In genomic region chr4:98887148-98887547, GRCm38 (mm10) we compare ENCODE assay signal across 8 mouse cellular contexts. TPM values are rescaled to one million over a fixed set of nuclear protein-coding genes. Genes with fewer than 3 reads are reported as not detected.
DNase-seq lines count a peak whose midpoint lies in the region; ATAC-seq and TF ChIP-seq lines count a peak whose summit lies in the region.

No protein-coding gene starts in this region.

- H3K27ac ChIP-seq in forebrain, postnatal 0 days (ENCODE audit: low read depth, low read length), result no peak overlapping the region
- no peak overlapping the region for H3K27ac ChIP-seq in intestine, postnatal 0 days (ENCODE audit: low read depth, low read length)
- no peak overlapping the region for H3K27ac ChIP-seq in midbrain, embryonic 13.5 days

- peak; percentile 84 for TF ChIP-seq CTCF in forebrain, postnatal 0 days (IDR thresholded peaks at IDR 0.05; ENCODE audit: low read depth)
- TF ChIP-seq CTCF in intestine, postnatal 0 days (IDR thresholded peaks at IDR 0.05; ENCODE audit: low read depth), result peak; percentile 92

- DNase-seq in left cerebral cortex, adult 18-20 months (ENCODE audit: low spot score in 2 of 2), result peak; percentile 41 to 56
- no peak for DNase-seq in left cerebral cortex, adult 11 months (ENCODE audit: low spot score)
- DNase-seq in cerebellum, adult 18-20 months, result peak; percentile 62 to 63
- DNase-seq in forebrain, postnatal 0 days, result peak; percentile 76
- DNase-seq in left cerebral cortex, postnatal 25 days (ENCODE audit: low spot score in 2 of 2), result peak; percentile 41 to 58
- DNase-seq in testis, postnatal 10 days (ENCODE audit: low spot score), result peak; percentile 49

- no peaks in the 10 kb centered on the region for H3K9me3 ChIP-seq in forebrain, postnatal 0 days (ENCODE audit: low read length)
- no peaks in the 10 kb centered on the region for H3K9me3 ChIP-seq in intestine, postnatal 0 days (ENCODE audit: control insufficient read depth)
- H3K9me3 ChIP-seq in midbrain, embryonic 13.5 days, result no peaks in the 10 kb centered on the region

- H3K4me1 ChIP-seq in forebrain, postnatal 0 days (ENCODE audit: insufficient read depth), result no peaks in the 10 kb centered on the region
- no peaks in the 10 kb centered on the region for H3K4me1 ChIP-seq in intestine, postnatal 0 days (replicated peaks; ENCODE audit: control insufficient read depth, insufficient read depth, low read length)
- no peaks in the 10 kb centered on the region for H3K4me1 ChIP-seq in midbrain, embryonic 13.5 days (replicated peaks)

- no peaks in the 10 kb centered on the region for H3K27me3 ChIP-seq in forebrain, postnatal 0 days (ENCODE audit: insufficient read depth, low read length)
- no peaks in the 10 kb centered on the region for H3K27me3 ChIP-seq in intestine, postnatal 0 days (replicated peaks; ENCODE audit: control insufficient read depth, insufficient read depth, low read length)
- H3K27me3 ChIP-seq in midbrain, embryonic 13.5 days, result no peaks in the 10 kb centered on the region

- intact Hi-C loops in left cerebral cortex, postnatal 25 days (cut with DNase I), result loop anchor here (1.0 to 2.0 kb wide), 2 partner anchors 148 to 162 kb away; no protein-coding TSS in a partner anchor

- no peak overlapping the region for H3K4me2 ChIP-seq in forebrain, postnatal 0 days (ENCODE audit: low read depth)
- no peak overlapping the region for H3K4me2 ChIP-seq in intestine, postnatal 0 days (replicated peaks; ENCODE audit: low read depth)
- H3K4me2 ChIP-seq in midbrain, embryonic 13.5 days (replicated peaks), result no peak overlapping the region

- WGBS in forebrain, postnatal 0 days, result 24% methylated on average over 10 of the region's 10 CpGs
- WGBS in intestine, postnatal 0 days, result 17% methylated on average over 10 of the region's 10 CpGs
- 21% methylated on average over 10 of the region's 10 CpGs for WGBS in midbrain, embryonic 13.5 days

- no peak overlapping the region for H3K4me3 ChIP-seq in forebrain, postnatal 0 days (ENCODE audit: low read depth, low read length)
- no peak overlapping the region for H3K4me3 ChIP-seq in intestine, postnatal 0 days (ENCODE audit: low read depth, low read length)
- H3K4me3 ChIP-seq in midbrain, embryonic 13.5 days (replicated peaks), result no peak overlapping the region

- peak; percentile 77 for ATAC-seq in forebrain, postnatal 0 days
- no peak for ATAC-seq in intestine, postnatal 0 days
- ATAC-seq in midbrain, embryonic 13.5 days, result peak; percentile 84

- H3K9ac ChIP-seq in forebrain, postnatal 0 days, result no peak overlapping the region
- H3K9ac ChIP-seq in intestine, postnatal 0 days (ENCODE audit: low read depth, low read length), result no peak overlapping the region
- no peak overlapping the region for H3K9ac ChIP-seq in midbrain, embryonic 13.5 days (replicated peaks)

- no peaks in the 10 kb centered on the region for H3K36me3 ChIP-seq in forebrain, postnatal 0 days (ENCODE audit: insufficient read depth)
- no peaks in the 10 kb centered on the region for H3K36me3 ChIP-seq in intestine, postnatal 0 days (ENCODE audit: control insufficient read depth, insufficient read depth)
- H3K36me3 ChIP-seq in midbrain, embryonic 13.5 days, result no peaks in the 10 kb centered on the region

RNA-seq across cellular contexts. Expression of gene Usp1, which starts 36.5 kb away (rescaled TPM):
- 10 to 100 TPM; 24.1 to 26.1 TPM for total RNA-seq in left cerebral cortex, adult 18-20 months (2021)
- 16.6 and 32.3 TPM in 2 replicates for total RNA-seq in forebrain, postnatal 0 days (2014; rRNA removed)
- polyA plus RNA-seq in forebrain, postnatal 0 days (2015; fragmentation: Nextera tagmentation; extraction: Ambion mirVana), result 34.1 and 35.2 TPM in 2 replicates
- 42.2 and 51.0 TPM in 2 replicates for polyA plus RNA-seq in intestine, postnatal 0 days (2015; fragmentation: Nextera tagmentation; extraction: Ambion mirVana)
- total RNA-seq in left cerebral cortex, postnatal 25 days (2021), result 10 to 100 TPM; 20.1 to 21.4 TPM
- 49.1 and 63.7 TPM in 2 replicates for polyA plus RNA-seq in midbrain, embryonic 13.5 days (2015; fragmentation: Nextera tagmentation; extraction: Ambion mirVana)
